Mouse (Mus musculus): ENCODE measurements around the gene Tepsin. TPM values are rescaled to one million over a fixed set of nuclear protein-coding genes. Genes with fewer than 3 reads are reported as not detected.

Tepsin gene
- total and polyA plus RNA-seq, 2 experiments from 2014 or later = 13.8 to 31.6 TPM

DNA sequence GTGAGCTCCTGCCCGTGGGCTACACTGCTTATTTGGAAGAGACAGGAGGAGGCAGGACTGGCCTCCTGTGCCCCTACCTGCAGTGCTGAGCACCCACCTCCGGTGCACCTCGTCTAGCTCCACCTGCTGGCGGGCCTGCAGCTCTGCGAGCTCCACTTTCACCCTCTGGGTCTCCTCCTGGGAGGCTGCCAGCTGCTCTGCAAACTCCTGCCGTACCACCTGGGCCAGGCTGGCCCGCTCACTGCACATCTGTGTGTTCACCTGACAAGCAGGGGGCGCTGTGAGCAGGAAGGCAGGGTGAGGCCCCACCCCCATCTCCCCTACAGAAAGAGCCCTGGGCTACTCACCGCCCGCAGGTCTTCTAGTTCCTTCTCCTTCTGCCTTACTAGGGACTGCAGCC is 33.2 kb downstream of the Tepsin start:
- TF ChIP-seq CTCF (IDR thresholded peaks at IDR 0.05; ENCODE audit: low read depth) = peak; percentile 83
- Histone ChIP-seq H3K9ac (replicated peaks; ENCODE audit: low read length) (no peak overlapping the region), H3K4me2 (ENCODE audit: low read depth, low read length) (no peak overlapping the region), H3K9me3 (ENCODE audit: low read length) (no peaks in the 10 kb centered on the region), H3K36me3 (ENCODE audit: insufficient read depth, low read length) (peaks cover 22% of the 10 kb centered on the region; the same call in 1 of the 2 replicates), H3K27me3 (ENCODE audit: insufficient read depth, low read length) (no peaks in the 10 kb centered on the region), H3K4me1 (ENCODE audit: insufficient read depth, low read length) (no peaks in the 10 kb centered on the region), H3K4me3 (ENCODE audit: low read length) (no peak overlapping the region), H3K27ac (0 out of 2 replicates have a peak overlapping the region, but pooled peaks have one; percentile 27)
- 30% methylated on average over 10 of the region's 10 CpGs for WGBS
- DNase-seq (ENCODE audit: low spot score) (peak; percentile 71), ATAC-seq (peak; percentile 44; the same call in 1 of the 2 replicates)

DNA sequence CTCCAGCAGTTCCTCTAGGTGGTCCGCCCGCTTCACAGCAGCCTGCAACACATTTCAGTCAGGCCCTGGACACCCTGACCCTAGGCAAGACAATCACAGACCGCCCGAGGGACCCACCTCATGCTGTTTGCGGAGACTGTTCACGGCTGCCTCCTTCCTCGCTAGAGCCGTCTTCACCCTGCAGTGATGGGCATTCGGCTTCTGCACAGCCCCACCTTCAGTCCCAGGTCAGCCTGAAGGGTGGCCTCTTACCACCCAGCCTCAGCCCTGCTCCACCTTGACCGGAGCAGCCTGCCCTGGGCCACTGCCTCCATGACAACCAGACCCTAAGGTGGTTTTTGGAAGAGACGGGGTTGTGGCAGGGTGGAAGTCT is 33.9 kb downstream of the Tepsin start:
- H3K9me3 ChIP-seq (ENCODE audit: low read length) = no peaks in the 10 kb centered on the region
- H3K27ac ChIP-seq = 0 out of 2 replicates have a peak overlapping the region, but pooled peaks have one; percentile 27
- no peak overlapping the region for H3K4me2 ChIP-seq (ENCODE audit: low read depth, low read length)
- no peaks in the 10 kb centered on the region for H3K27me3 ChIP-seq (ENCODE audit: insufficient read depth, low read length)
- 72% methylated on average over 11 of the region's 11 CpGs for WGBS
- H3K9ac ChIP-seq (replicated peaks; ENCODE audit: low read length) = no peak overlapping the region
- DNase-seq (ENCODE audit: low spot score) = no peak
- ATAC-seq = no peak
- H3K36me3 ChIP-seq (ENCODE audit: insufficient read depth, low read length) = peaks cover 22% of the 10 kb centered on the region; the same call in 1 of the 2 replicates
- H3K4me1 ChIP-seq (ENCODE audit: insufficient read depth, low read length) = no peaks in the 10 kb centered on the region
- no peak for TF ChIP-seq CTCF (IDR thresholded peaks at IDR 0.05; ENCODE audit: low read depth)
- no peak overlapping the region for H3K4me3 ChIP-seq (ENCODE audit: low read length)

DNA sequence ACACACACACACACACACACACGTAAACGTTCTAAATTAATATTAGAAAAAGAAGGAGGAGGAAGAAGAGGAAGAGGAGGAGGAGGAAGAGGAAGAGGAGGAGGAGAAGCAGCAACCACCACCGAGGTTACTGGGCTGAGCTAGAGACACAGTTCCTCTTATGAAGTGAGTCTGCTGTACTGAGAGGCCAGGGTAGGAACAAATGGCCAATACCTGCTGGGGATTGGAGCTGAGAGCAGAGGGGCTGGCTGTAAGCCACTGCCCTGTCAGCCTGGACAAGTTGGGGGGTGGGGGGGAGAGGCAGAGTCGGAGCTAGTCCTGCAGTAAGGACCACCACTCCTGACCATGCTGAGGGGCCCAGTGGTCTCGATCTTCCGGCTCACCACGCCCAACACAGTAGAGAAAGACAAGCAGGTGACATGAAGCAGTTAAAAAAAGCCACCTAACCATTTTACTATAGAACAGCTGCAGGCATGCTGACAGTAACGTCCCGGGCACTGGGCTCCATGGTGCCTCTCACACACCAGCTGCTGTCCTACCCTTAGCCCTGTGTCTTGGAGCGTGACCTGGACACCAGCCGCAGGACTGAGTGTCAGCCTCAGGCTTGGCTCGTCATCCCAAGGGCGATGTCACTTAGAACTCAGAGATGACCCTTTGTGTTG is 34.4 kb downstream of the Tepsin start:
- WGBS = 64% methylated on average over 12 of the region's 13 CpGs
- H3K9ac ChIP-seq (replicated peaks; ENCODE audit: low read length) = no peak overlapping the region
- H3K27me3 ChIP-seq (ENCODE audit: insufficient read depth, low read length) = no peaks in the 10 kb centered on the region
- peaks cover 22% of the 10 kb centered on the region; the same call in 1 of the 2 replicates for H3K36me3 ChIP-seq (ENCODE audit: insufficient read depth, low read length)
- H3K4me2 ChIP-seq (ENCODE audit: low read depth, low read length) = no peak overlapping the region
- H3K27ac ChIP-seq = 0 out of 2 replicates have a peak overlapping the region, but pooled peaks have one; percentile 27
- ATAC-seq = no peak
- no peak for DNase-seq (ENCODE audit: low spot score)
- TF ChIP-seq CTCF (IDR thresholded peaks at IDR 0.05; ENCODE audit: low read depth) = no peak
- 0 out of 2 replicates have a peak, but pooled peaks cover 4% of the 10 kb centered on the region for H3K4me1 ChIP-seq (ENCODE audit: insufficient read depth, low read length)
- no peak overlapping the region for H3K4me3 ChIP-seq (ENCODE audit: low read length)
- H3K9me3 ChIP-seq (ENCODE audit: low read length) = no peaks in the 10 kb centered on the region

DNA sequence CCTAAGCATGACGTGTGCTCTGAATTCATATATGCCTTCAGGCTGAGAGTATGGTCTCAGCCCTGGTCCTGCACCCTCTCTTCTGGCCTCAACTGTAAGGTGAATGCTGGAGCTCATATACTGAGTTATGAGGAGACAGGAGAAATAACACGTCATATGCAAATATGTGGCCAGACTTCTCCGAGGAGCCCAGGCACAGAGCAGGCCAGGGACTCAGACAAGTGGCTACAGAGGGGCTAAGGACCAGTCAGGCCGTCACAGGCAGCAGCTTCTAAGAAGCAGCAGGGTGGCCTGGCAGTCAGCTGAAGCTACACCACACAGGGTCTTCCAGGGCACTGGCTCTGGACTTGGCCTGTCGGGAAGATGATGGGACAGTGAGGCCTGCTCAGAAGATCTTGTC is 35.2 kb downstream of the Tepsin start:
- no peak overlapping the region for H3K9ac ChIP-seq (replicated peaks; ENCODE audit: low read length)
- no peaks in the 10 kb centered on the region for H3K27me3 ChIP-seq (ENCODE audit: insufficient read depth, low read length)
- 0 out of 2 replicates have a peak, but pooled peaks cover 4% of the 10 kb centered on the region for H3K4me1 ChIP-seq (ENCODE audit: insufficient read depth, low read length)
- no peak for TF ChIP-seq CTCF (IDR thresholded peaks at IDR 0.05; ENCODE audit: low read depth)
- H3K4me3 ChIP-seq (ENCODE audit: low read length) = no peak overlapping the region
- DNase-seq (ENCODE audit: low spot score) = no peak
- H3K27ac ChIP-seq = no peak overlapping the region
- 75% methylated on average over 5 of the region's 5 CpGs for WGBS
- H3K9me3 ChIP-seq (ENCODE audit: low read length) = no peaks in the 10 kb centered on the region
- no peak for ATAC-seq
- peaks cover 17% of the 10 kb centered on the region; the same call in 1 of the 2 replicates for H3K36me3 ChIP-seq (ENCODE audit: insufficient read depth, low read length)
- no peak overlapping the region for H3K4me2 ChIP-seq (ENCODE audit: low read depth, low read length)

DNA sequence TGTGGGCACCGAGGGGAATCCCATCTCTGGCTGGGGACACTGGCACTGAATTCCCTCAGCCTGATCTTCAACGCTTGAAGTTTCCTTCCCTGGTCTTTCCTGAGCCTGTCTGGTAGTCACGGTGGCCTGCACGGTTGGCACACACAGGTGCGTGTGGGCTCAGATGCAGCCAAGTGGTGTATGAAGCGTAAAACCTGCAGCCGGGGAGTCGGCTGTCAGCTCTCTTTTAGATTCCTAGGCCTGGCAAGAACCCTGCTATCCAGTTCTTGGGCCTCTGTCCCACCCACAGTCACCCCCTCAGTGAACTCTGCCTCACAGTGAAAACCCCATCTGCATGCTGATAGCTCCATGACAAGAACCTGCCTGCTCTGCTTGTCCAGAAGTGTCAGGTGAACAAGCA is 37.9 kb downstream of the Tepsin start:
- Histone ChIP-seq H3K27me3 (ENCODE audit: insufficient read depth, low read length) (no peaks in the 10 kb centered on the region), H3K4me3 (ENCODE audit: low read length) (no peak overlapping the region), H3K27ac (no peak overlapping the region; the same call in 1 of the 2 replicates), H3K4me1 (ENCODE audit: insufficient read depth, low read length) (0 out of 2 replicates have a peak, but pooled peaks cover 4% of the 10 kb centered on the region), H3K9ac (replicated peaks; ENCODE audit: low read length) (no peak overlapping the region), H3K9me3 (ENCODE audit: low read length) (no peaks in the 10 kb centered on the region), H3K4me2 (ENCODE audit: low read depth, low read length) (no peak overlapping the region), H3K36me3 (ENCODE audit: insufficient read depth, low read length) (peaks cover 7% of the 10 kb centered on the region; the same call in 1 of the 2 replicates)
- DNase-seq (ENCODE audit: low spot score) = no peak
- 60% methylated on average over 8 of the region's 8 CpGs for WGBS
- TF ChIP-seq CTCF (IDR thresholded peaks at IDR 0.05; ENCODE audit: low read depth) = no peak
- no peak for ATAC-seq

DNA sequence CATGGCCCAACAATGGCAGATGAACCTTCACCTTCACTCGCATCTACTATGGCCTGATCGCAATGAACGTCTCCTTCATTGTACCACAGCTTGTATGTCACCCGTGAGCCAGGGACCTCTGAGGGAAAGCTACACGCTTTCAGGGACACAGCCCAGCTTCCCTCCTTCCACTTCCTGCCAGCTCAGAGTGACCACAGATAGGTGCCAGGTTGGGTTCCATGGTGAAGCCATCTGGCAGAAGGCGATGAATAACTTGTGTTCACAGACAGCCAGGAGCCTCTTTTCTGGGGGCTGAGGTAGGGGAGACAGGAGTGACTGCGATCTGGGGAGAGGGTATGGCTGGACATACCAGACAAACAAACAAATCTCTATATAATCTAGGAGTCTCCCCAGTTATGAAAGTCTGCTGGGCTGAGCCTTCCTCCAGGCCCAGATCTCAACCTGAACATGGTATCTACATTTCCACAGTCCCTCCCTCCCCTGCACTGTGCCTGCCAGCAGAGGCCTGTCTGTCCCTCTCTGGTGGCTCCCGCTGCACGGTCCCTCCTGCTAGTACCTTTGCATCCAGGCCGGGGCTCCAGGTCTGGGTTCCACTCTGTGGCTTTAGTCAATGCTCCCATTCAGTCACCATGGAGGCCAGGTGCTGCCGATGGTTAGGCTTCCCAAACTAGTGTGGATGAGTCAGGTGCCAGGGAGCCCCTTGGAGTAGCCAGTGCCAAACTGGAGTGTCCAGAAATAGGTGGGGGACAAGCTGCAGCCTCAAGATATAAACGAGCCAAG is 42.4 kb downstream of the Tepsin start:
- Histone ChIP-seq H3K27ac (no peak overlapping the region), H3K4me2 (ENCODE audit: low read depth, low read length) (no peak overlapping the region), H3K27me3 (ENCODE audit: insufficient read depth, low read length) (no peaks in the 10 kb centered on the region), H3K9ac (replicated peaks; ENCODE audit: low read length) (no peak overlapping the region), H3K4me3 (ENCODE audit: low read length) (no peak overlapping the region), H3K4me1 (ENCODE audit: insufficient read depth, low read length) (0 out of 2 replicates have a peak, but pooled peaks cover 4% of the 10 kb centered on the region), H3K9me3 (ENCODE audit: low read length) (no peaks in the 10 kb centered on the region), H3K36me3 (ENCODE audit: insufficient read depth, low read length) (no peaks in the 10 kb centered on the region)
- WGBS = 79% methylated on average over 12 of the region's 12 CpGs
- TF ChIP-seq CTCF (IDR thresholded peaks at IDR 0.05; ENCODE audit: low read depth) = no peak
- ATAC-seq (no peak), DNase-seq (ENCODE audit: low spot score) (no peak)

Measured in hindbrain, postnatal 0 days (tissue).